Mouse (Mus musculus) cortical plate, adult 2 months (tissue): ENCODE measurements around the gene Inpp5a.
"Not testable (repeated sequence)": the region's sequence is repeated elsewhere in the genome, so short reads cannot be mapped to it uniquely, and the experiment has no call there.

Experiments
- CTCF ChIP-seq: fragments of 200-500 bp; IDR thresholded peaks from 2 replicates; pipeline ENCODE4 v1.5.1; 2011; ENCODE audit warnings: mild to moderate bottlenecking, control low read depth, low read length; ENCODE audit not compliant: insufficient read depth; ENCODE audit errors: extremely low read depth
- POLR2A ChIP-seq: fragments of 200-500 bp; IDR thresholded peaks from 2 replicates; pipeline ENCODE4 v1.6.1; 2011; ENCODE audit warnings: mild to moderate bottlenecking, low read length, control low read depth; ENCODE audit not compliant: insufficient read depth; ENCODE audit errors: extremely low read depth

DNA sequence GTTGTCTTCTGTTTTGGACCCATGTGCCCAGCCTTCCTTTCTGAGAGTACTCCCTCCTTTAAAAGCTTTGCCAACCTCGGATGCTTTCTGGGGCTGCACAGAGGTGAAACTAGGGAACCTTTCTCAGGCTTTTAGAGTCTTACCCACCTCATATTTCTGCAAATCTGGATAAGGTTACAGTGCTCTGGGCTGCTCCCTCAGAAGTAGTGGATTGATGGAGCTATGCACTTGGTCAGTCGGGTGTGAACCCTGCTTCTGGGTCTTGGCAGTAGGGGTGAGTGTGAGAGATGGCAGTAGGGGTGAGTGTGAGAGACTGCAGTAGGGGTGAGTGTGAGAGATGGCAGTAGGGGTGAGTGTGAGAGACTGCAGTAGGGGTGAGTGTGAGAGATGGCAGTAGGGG lies 46.0 kb downstream of the Inpp5a start:
- not testable (repeated sequence) for TF ChIP-seq CTCF, POLR2A
